Mouse (Mus musculus): ENCODE data around the gene Spop. TPM values are rescaled to one million over a fixed set of nuclear protein-coding genes. Genes with fewer than 3 reads are reported as not detected.

Gene Spop
- polyA plus RNA-seq, 1 experiment from 2014 or later: 230 TPM

- Histone ChIP-seq H3K27me3 (peaks cover under 1% of the 10 kb centered on the region; the same call in 1 of the 2 replicates), H3K4me1 (replicated peaks) (0 out of 2 replicates have a peak, but pooled peaks cover 6% of the 10 kb centered on the region), H3K4me2 (no peak overlapping the region), H3K4me3 (no peak overlapping the region), H3K9me3 (no peaks in the 10 kb centered on the region), H3K36me3 (no peaks in the 10 kb centered on the region), H3K9ac (no peak overlapping the region), H3K27ac (replicated peaks) (no peak overlapping the region)
- 51% methylated on average over 12 of the region's 12 CpGs for WGBS
- no peak for ATAC-seq (ENCODE audit: low FRiP score, low read depth)
Observed at GRCm38 (mm10) chr11:95507041-95507716, 93.3 kb downstream of the Spop start.

- Histone ChIP-seq H3K9ac (no peak overlapping the region), H3K4me1 (replicated peaks) (0 out of 2 replicates have a peak, but pooled peaks cover 6% of the 10 kb centered on the region), H3K27me3 (peaks cover 6% of the 10 kb centered on the region), H3K27ac (replicated peaks) (no peak overlapping the region), H3K4me3 (no peak overlapping the region), H3K4me2 (no peak overlapping the region), H3K9me3 (no peaks in the 10 kb centered on the region), H3K36me3 (no peaks in the 10 kb centered on the region)
- WGBS: 82% methylated on average over 5 of the region's 5 CpGs
- no peak for ATAC-seq (ENCODE audit: low FRiP score, low read depth)
Observed at GRCm38 (mm10) chr11:95507785-95508184, 93.9 kb downstream of the Spop start.

GRCm38 (mm10) chr11:95508211-95508926 lies 94.5 kb downstream of the Spop start:
- no peaks in the 10 kb centered on the region for H3K9me3 ChIP-seq
- 55% methylated on average over 13 of the region's 13 CpGs for WGBS
- no peak overlapping the region for H3K4me2 ChIP-seq
- no peak overlapping the region for H3K9ac ChIP-seq
- H3K36me3 ChIP-seq: no peaks in the 10 kb centered on the region
- H3K4me1 ChIP-seq (replicated peaks): peaks cover 10% of the 10 kb centered on the region
- peaks cover 12% of the 10 kb centered on the region for H3K27me3 ChIP-seq
- ATAC-seq (ENCODE audit: low FRiP score, low read depth): no peak
- no peak overlapping the region for H3K27ac ChIP-seq (replicated peaks)
- H3K4me3 ChIP-seq: no peak overlapping the region

- Histone ChIP-seq H3K27me3 (peaks cover 17% of the 10 kb centered on the region), H3K9me3 (no peaks in the 10 kb centered on the region), H3K36me3 (no peaks in the 10 kb centered on the region), H3K27ac (replicated peaks) (no peak overlapping the region), H3K4me1 (replicated peaks) (peaks cover 19% of the 10 kb centered on the region), H3K4me2 (no peak overlapping the region), H3K9ac (no peak overlapping the region), H3K4me3 (no peak overlapping the region)
- ATAC-seq (ENCODE audit: low FRiP score, low read depth): no peak
- 76% methylated on average over 6 of the region's 6 CpGs for WGBS
Observed at GRCm38 (mm10) chr11:95509126-95509717, 95.3 kb downstream of the Spop start.

GRCm38 (mm10) chr11:95510631-95511030 lies 96.8 kb downstream of the Spop start:
- Histone ChIP-seq H3K36me3 (no peaks in the 10 kb centered on the region), H3K4me3 (no peak overlapping the region), H3K27me3 (peaks cover 29% of the 10 kb centered on the region), H3K9ac (no peak overlapping the region), H3K9me3 (no peaks in the 10 kb centered on the region), H3K4me1 (replicated peaks) (peaks cover 33% of the 10 kb centered on the region), H3K27ac (replicated peaks) (no peak overlapping the region), H3K4me2 (no peak overlapping the region)
- ATAC-seq (ENCODE audit: low FRiP score, low read depth): no peak
- WGBS: 93% methylated on average over 12 of the region's 12 CpGs

GRCm38 (mm10) chr11:95511919-95512318 lies 98.0 kb downstream of the Spop start:
- H3K9me3 ChIP-seq: no peaks in the 10 kb centered on the region
- no peaks in the 10 kb centered on the region for H3K36me3 ChIP-seq
- no peak for ATAC-seq (ENCODE audit: low FRiP score, low read depth)
- H3K4me3 ChIP-seq: no peak overlapping the region
- H3K9ac ChIP-seq: no peak overlapping the region
- peaks cover 46% of the 10 kb centered on the region for H3K4me1 ChIP-seq (replicated peaks)
- 89% methylated on average over 1 of the region's 1 CpGs for WGBS
- peaks cover 33% of the 10 kb centered on the region for H3K27me3 ChIP-seq
- H3K4me2 ChIP-seq: no peak overlapping the region
- H3K27ac ChIP-seq (replicated peaks): no peak overlapping the region

- peaks cover 33% of the 10 kb centered on the region for H3K27me3 ChIP-seq
- ATAC-seq (ENCODE audit: low FRiP score, low read depth): no peak
- peak overlapping the region; percentile 85 for H3K4me2 ChIP-seq
- H3K36me3 ChIP-seq: no peaks in the 10 kb centered on the region
- H3K27ac ChIP-seq (replicated peaks): no peak overlapping the region
- 82% methylated on average over 6 of the region's 6 CpGs for WGBS
- no peak overlapping the region for H3K4me3 ChIP-seq
- peaks cover 46% of the 10 kb centered on the region for H3K4me1 ChIP-seq (replicated peaks)
- no peaks in the 10 kb centered on the region for H3K9me3 ChIP-seq
- no peak overlapping the region for H3K9ac ChIP-seq
Observed at GRCm38 (mm10) chr11:95512383-95512782, 98.5 kb downstream of the Spop start.

- peak overlapping the region; percentile 85 for H3K4me2 ChIP-seq
- peaks cover 40% of the 10 kb centered on the region for H3K4me1 ChIP-seq (replicated peaks)
- H3K27ac ChIP-seq (replicated peaks): no peak overlapping the region
- peak overlapping the region; percentile 54 for H3K4me3 ChIP-seq
- peak overlapping the region; percentile 56 for H3K9ac ChIP-seq
- peak; percentile 29; the same call in 1 of the 2 replicates for ATAC-seq (ENCODE audit: low FRiP score, low read depth)
- H3K9me3 ChIP-seq: no peaks in the 10 kb centered on the region
- under 1% methylated on average over 57 of the region's 66 CpGs for WGBS
- H3K36me3 ChIP-seq: no peaks in the 10 kb centered on the region
- peaks cover 33% of the 10 kb centered on the region for H3K27me3 ChIP-seq
Observed at GRCm38 (mm10) chr11:95513461-95514297, 99.8 kb downstream of the Spop start.

GRCm38 (mm10) chr11:95514298-95514861 lies 100.5 kb downstream of the Spop start, which contains the start of gene Nxph3:
Gene Nxph3 (minus strand): TSS chr11:95514570.
- H3K27ac ChIP-seq (replicated peaks): no peak within 1 kb of the TSS
- WGBS: under 1% methylated on average over 52 of the region's 66 CpGs
- ATAC-seq (ENCODE audit: low FRiP score, low read depth): peak; percentile 54; the same call in 1 of the 2 replicates
- peak within 1 kb of the TSS; percentile 85 for H3K4me2 ChIP-seq
- H3K9ac ChIP-seq: peak within 1 kb of the TSS; percentile 56
- H3K4me3 ChIP-seq: peak within 1 kb of the TSS; percentile 54
- H3K36me3 ChIP-seq: no peaks in the 10 kb centered on the region
- H3K9me3 ChIP-seq: no peaks in the 10 kb centered on the region
- H3K4me1 ChIP-seq (replicated peaks): peaks cover 40% of the 10 kb centered on the region
- H3K27me3 ChIP-seq: peaks cover 33% of the 10 kb centered on the region

- Histone ChIP-seq H3K4me1 (replicated peaks) (peaks cover 44% of the 10 kb centered on the region), H3K36me3 (no peaks in the 10 kb centered on the region), H3K9ac (no peak overlapping the region), H3K4me2 (no peak overlapping the region; the same call in 1 of the 2 replicates), H3K27me3 (peaks cover 33% of the 10 kb centered on the region), H3K4me3 (no peak overlapping the region), H3K9me3 (no peaks in the 10 kb centered on the region), H3K27ac (replicated peaks) (no peak overlapping the region)
- WGBS: 31% methylated on average over 17 of the region's 17 CpGs
- no peak for ATAC-seq (ENCODE audit: low FRiP score, low read depth)
Observed at GRCm38 (mm10) chr11:95515376-95516323, 101.8 kb downstream of the Spop start.

All from hindbrain, embryonic 15.5 days (tissue).